Mouse (Mus musculus): ENCODE measurements at regions not wholly inside any gene's neighbourhood (a gene's known extent, or its start where the extent isn't known, plus 50 kb on each side); places are given as distances from the start of the nearest gene placed in this dataset.

- 65% methylated on average over 2 of the region's 2 CpGs for WGBS
- Histone ChIP-seq H3K4me1 (ENCODE audit: control insufficient read depth, insufficient read depth, low read length) (no peaks in the 10 kb centered on the region), H3K4me3 (replicated peaks; ENCODE audit: control insufficient read depth, low read depth, low read length) (no peak overlapping the region), H3K27ac (ENCODE audit: control insufficient read depth, insufficient read depth, low read depth, low read length, poor library complexity) (no peak overlapping the region)
- TF ChIP-seq POLR2A (IDR thresholded peaks at IDR 0.05; ENCODE audit: borderline replicate concordance, control insufficient read depth, low read depth, low read length) (no peak), CTCF (IDR thresholded peaks at IDR 0.05; ENCODE audit: control insufficient read depth, insufficient read depth, low read length) (no peak)
Measured at GRCm38 (mm10) chr13:16700934-16701333, 689.3 kb downstream of the Inhba start.

DNA sequence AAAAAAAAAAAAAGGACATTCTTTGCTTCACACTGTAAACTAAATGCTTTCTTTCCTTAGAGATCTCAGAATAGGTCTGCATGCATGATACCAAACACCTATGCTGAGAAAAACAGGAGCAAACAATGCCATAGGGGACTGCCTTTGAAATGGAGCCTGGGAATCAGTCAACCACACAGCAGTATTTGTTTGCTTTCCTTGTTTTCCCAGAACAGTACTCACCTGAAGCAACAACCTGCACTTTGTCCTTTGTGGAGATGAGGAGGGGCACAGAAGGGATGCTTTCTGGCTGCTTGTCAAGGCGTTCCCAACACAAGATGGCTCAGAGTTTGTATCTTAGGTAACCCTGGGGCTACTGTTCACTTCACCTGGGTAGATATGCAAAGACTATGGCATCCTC lies 690.5 kb downstream of the Inhba start:
- Histone ChIP-seq H3K4me3 (replicated peaks; ENCODE audit: control insufficient read depth, low read depth, low read length) (no peak overlapping the region), H3K4me1 (ENCODE audit: control insufficient read depth, insufficient read depth, low read length) (no peaks in the 10 kb centered on the region), H3K27ac (ENCODE audit: control insufficient read depth, insufficient read depth, low read depth, low read length, poor library complexity) (no peak overlapping the region)
- WGBS = 60% methylated on average over 1 of the region's 1 CpGs
- TF ChIP-seq CTCF (IDR thresholded peaks at IDR 0.05; ENCODE audit: control insufficient read depth, insufficient read depth, low read length) = no peak
- TF ChIP-seq POLR2A (IDR thresholded peaks at IDR 0.05; ENCODE audit: borderline replicate concordance, control insufficient read depth, low read depth, low read length) = no peak

GRCm38 (mm10) chr13:16705217-16706104 lies 693.8 kb downstream of the Inhba start:
- TF ChIP-seq POLR2A (IDR thresholded peaks at IDR 0.05; ENCODE audit: borderline replicate concordance, control insufficient read depth, low read depth, low read length) (no peak), CTCF (IDR thresholded peaks at IDR 0.05; ENCODE audit: control insufficient read depth, insufficient read depth, low read length) (no peak)

GRCm38 (mm10) chr13:16706105-16706442 lies 694.4 kb downstream of the Inhba start:
- TF ChIP-seq POLR2A (IDR thresholded peaks at IDR 0.05; ENCODE audit: borderline replicate concordance, control insufficient read depth, low read depth, low read length) (no peak), CTCF (IDR thresholded peaks at IDR 0.05; ENCODE audit: control insufficient read depth, insufficient read depth, low read length) (no peak)
- Histone ChIP-seq H3K4me1 (ENCODE audit: control insufficient read depth, insufficient read depth, low read length) (no peaks in the 10 kb centered on the region), H3K4me3 (replicated peaks; ENCODE audit: control insufficient read depth, low read depth, low read length) (no peak overlapping the region), H3K27ac (ENCODE audit: control insufficient read depth, insufficient read depth, low read depth, low read length, poor library complexity) (no peak overlapping the region)
- 51% methylated on average over 1 of the region's 1 CpGs for WGBS

More at GRCm38 (mm10) chr13:16705217-16706104, 693.8 kb downstream of the Inhba start:
- WGBS = 76% methylated on average over 10 of the region's 10 CpGs
- no peak overlapping the region for H3K4me3 ChIP-seq (replicated peaks; ENCODE audit: control insufficient read depth, low read depth, low read length)
- no peaks in the 10 kb centered on the region for H3K4me1 ChIP-seq (ENCODE audit: control insufficient read depth, insufficient read depth, low read length)
- H3K27ac ChIP-seq (ENCODE audit: control insufficient read depth, insufficient read depth, low read depth, low read length, poor library complexity) = no peak overlapping the region

- TF ChIP-seq POLR2A (IDR thresholded peaks at IDR 0.05; ENCODE audit: borderline replicate concordance, control insufficient read depth, low read depth, low read length) (no peak), CTCF (IDR thresholded peaks at IDR 0.05; ENCODE audit: control insufficient read depth, insufficient read depth, low read length) (no peak)
- H3K4me1 ChIP-seq (ENCODE audit: control insufficient read depth, insufficient read depth, low read length) = no peaks in the 10 kb centered on the region
- no peak overlapping the region for H3K4me3 ChIP-seq (replicated peaks; ENCODE audit: control insufficient read depth, low read depth, low read length)
- no peak overlapping the region for H3K27ac ChIP-seq (ENCODE audit: control insufficient read depth, insufficient read depth, low read depth, low read length, poor library complexity)
- 46% methylated on average over 5 of the region's 5 CpGs for WGBS
Measured at GRCm38 (mm10) chr13:16715296-16715960, 703.8 kb downstream of the Inhba start.

DNA sequence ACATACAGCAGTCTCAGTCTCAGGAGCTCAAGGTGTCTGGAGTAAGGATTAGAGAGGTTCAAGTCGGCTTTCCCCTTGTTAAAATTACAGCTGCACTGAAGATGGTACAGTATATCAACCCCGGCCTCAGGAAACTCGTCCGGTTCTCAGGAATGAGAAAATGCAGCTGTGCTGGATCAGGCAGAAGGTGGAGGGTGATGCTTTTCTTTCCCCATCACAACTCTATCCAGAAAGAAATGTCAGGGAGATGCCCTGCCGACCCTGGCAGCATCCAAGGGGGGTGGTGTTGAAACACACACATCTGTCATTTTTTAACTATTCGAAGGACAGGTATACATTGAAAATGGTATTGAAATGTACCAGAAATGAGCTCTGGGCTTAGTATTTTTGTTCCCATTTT lies 704.7 kb downstream of the Inhba start:
- Histone ChIP-seq H3K4me3 (replicated peaks; ENCODE audit: control insufficient read depth, low read depth, low read length) (no peak overlapping the region), H3K27ac (ENCODE audit: control insufficient read depth, insufficient read depth, low read depth, low read length, poor library complexity) (no peak overlapping the region), H3K4me1 (ENCODE audit: control insufficient read depth, insufficient read depth, low read length) (no peaks in the 10 kb centered on the region)
- TF ChIP-seq POLR2A (IDR thresholded peaks at IDR 0.05; ENCODE audit: borderline replicate concordance, control insufficient read depth, low read depth, low read length) (no peak), CTCF (IDR thresholded peaks at IDR 0.05; ENCODE audit: control insufficient read depth, insufficient read depth, low read length) (no peak)
- WGBS = 75% methylated on average over 6 of the region's 6 CpGs

DNA sequence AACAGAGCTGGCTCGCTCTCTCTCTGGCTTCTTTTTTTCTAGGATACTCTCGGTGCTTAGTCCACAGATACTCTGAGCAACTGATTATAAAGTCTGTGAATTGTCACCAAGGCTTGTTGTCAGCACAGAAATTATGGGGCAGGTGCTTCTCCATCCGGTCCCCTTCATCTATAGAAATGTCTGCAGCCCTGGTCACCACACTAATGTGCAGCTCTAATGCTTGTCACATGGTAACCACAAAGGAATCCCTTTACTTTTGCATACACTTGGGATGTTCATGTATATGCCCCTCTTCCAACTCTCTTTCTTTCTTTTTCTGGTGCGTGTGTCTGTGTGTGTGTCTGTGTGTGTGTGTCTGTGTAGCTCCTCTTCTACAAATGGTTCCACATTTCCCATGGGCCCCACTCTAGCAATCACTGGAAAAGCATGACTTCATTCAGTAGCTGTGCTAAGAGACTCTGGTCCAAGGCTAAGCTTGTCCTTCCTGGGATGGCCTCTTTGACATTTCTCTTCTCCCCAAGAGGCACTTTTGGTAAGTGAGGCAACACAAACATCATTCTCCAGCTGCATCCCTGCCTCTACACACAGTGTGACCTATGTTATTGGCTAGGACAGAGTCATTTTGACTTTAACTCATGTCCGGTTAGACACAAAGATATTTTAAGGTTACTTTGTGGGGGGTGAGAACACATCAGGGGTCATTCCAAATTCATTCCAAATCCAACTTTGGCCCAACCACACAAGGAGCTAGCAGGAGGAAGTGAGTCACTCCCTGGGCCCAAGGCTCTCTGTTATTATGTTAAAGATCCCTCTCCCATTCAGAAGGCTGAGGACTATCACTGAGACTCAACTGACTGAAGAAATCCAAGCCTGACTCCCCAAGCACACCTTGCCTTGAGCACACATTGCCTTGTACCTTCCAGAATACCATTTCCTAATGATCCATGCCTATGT lies 705.4 kb downstream of the Inhba start:
- no peak overlapping the region for H3K27ac ChIP-seq (ENCODE audit: control insufficient read depth, insufficient read depth, low read depth, low read length, poor library complexity)
- 67% methylated on average over 5 of the region's 5 CpGs for WGBS
- TF ChIP-seq CTCF (IDR thresholded peaks at IDR 0.05; ENCODE audit: control insufficient read depth, insufficient read depth, low read length) (no peak), POLR2A (IDR thresholded peaks at IDR 0.05; ENCODE audit: borderline replicate concordance, control insufficient read depth, low read depth, low read length) (no peak)
- H3K4me3 ChIP-seq (replicated peaks; ENCODE audit: control insufficient read depth, low read depth, low read length) = no peak overlapping the region
- H3K4me1 ChIP-seq (ENCODE audit: control insufficient read depth, insufficient read depth, low read length) = no peaks in the 10 kb centered on the region

Data from bone marrow, adult 2 months (tissue).